Mouse (Mus musculus) MEL (cell line): Measurements from ENCODE around the gene Smo. TPM values are rescaled to one million over a fixed set of nuclear protein-coding genes. Genes with fewer than 3 reads are reported as not detected.

ENCODE experiments used
- DNase-seq: peaks from one replicate; pipeline ENCODE4 v3.0.0; 2011; ENCODE audit warnings: low read depth, low spot score
- H3K27ac ChIP-seq: 2 replicates; pipeline ENCODE4 v1.5.1; 2012; ENCODE audit warnings: low read depth, mild to moderate bottlenecking, control low read depth, low read length, moderate library complexity; ENCODE audit not compliant: control insufficient read depth
- H3K27me3 ChIP-seq, 2 experiments: fragments of 150-350 bp in 1 of 2; sonication (generic) in 1 of 2; 2 replicates each; pipeline ENCODE4 v1.6.1; 2012; ENCODE audit warnings: low read length in 2 of 2, mild to moderate bottlenecking in 2 of 2, improper control_type of control experiment in 1 of 2, moderate library complexity in 1 of 2; ENCODE audit not compliant: insufficient read depth in 2 of 2, control insufficient read depth in 1 of 2
- H3K36me3 ChIP-seq, 2 experiments: 2 replicates each; pipeline ENCODE4 v1.6.1; 2012 to 2014; ENCODE audit warnings: low read length in 2 of 2, improper control_type of control experiment in 1 of 2, inconsistent platforms in 1 of 2, mild to moderate bottlenecking in 1 of 2; ENCODE audit not compliant: insufficient read depth in 2 of 2, control insufficient read depth in 1 of 2
- H3K4me1 ChIP-seq, 2 experiments: fragments of 150-350 bp in 1 of 2; sonication (generic) in 1 of 2; 2 replicates each; pipeline ENCODE4 v1.6.1; 2012; ENCODE audit warnings: low read length in 2 of 2, improper control_type of control experiment in 1 of 2, mild to moderate bottlenecking in 1 of 2; ENCODE audit not compliant: insufficient read depth in 2 of 2, control insufficient read depth in 1 of 2
- H3K4me3 ChIP-seq, 2 experiments: fragments of 150-350 bp in 1 of 2; sonication (generic) in 1 of 2; 2 replicates each; pipeline ENCODE4 v1.5.1; 2012; ENCODE audit warnings: low read depth in 2 of 2, low read length in 2 of 2, mild to moderate bottlenecking in 2 of 2, moderate library complexity in 2 of 2, control low read depth in 1 of 2, improper control_type of control experiment in 1 of 2; ENCODE audit not compliant: control insufficient read depth in 1 of 2, insufficient read depth in 1 of 2
- H3K79me2 ChIP-seq: 2 replicates; pipeline ENCODE4 v1.6.1; 2012; ENCODE audit warnings: mild to moderate bottlenecking, low read length, moderate library complexity; ENCODE audit not compliant: control insufficient read depth, poor library complexity, insufficient read depth
- H3K9ac ChIP-seq: 2 replicates; pipeline ENCODE4 v1.6.1; 2012; ENCODE audit warnings: low read depth, mild to moderate bottlenecking, control low read depth, low read length, moderate library complexity; ENCODE audit not compliant: control insufficient read depth, poor library complexity, severe bottlenecking
- H3K9me3 ChIP-seq: fragments of 150-350 bp; sonication (generic); replicated peaks from 2 replicates; pipeline ENCODE4 v1.6.1; 2012; ENCODE audit warnings: mild to moderate bottlenecking, low read length, improper control_type of control experiment, moderate library complexity; ENCODE audit not compliant: insufficient read depth
- CHD1 ChIP-seq: IDR thresholded peaks from 2 replicates; pipeline ENCODE4 v1.6.1; 2012; ENCODE audit warnings: low read depth, mild to moderate bottlenecking, inconsistent platforms, low read length, improper control_type of control experiment
- CHD2 ChIP-seq: IDR thresholded peaks from 2 replicates; pipeline ENCODE4 v1.6.1; 2011; ENCODE audit warnings: low read length, improper control_type of control experiment
- ELF1 ChIP-seq: IDR thresholded peaks from 2 replicates; pipeline ENCODE4 v1.6.1; 2014; ENCODE audit warnings: low read depth, mild to moderate bottlenecking, inconsistent platforms, low read length, improper control_type of control experiment, moderate library complexity
- EP300 ChIP-seq, 2 experiments: IDR thresholded peaks; 2 replicates each; pipeline ENCODE4 v1.6.1; 2011; ENCODE audit warnings: improper control_type of control experiment in 2 of 2, low read length in 2 of 2, low read depth in 1 of 2, mild to moderate bottlenecking in 1 of 2
- GABPA ChIP-seq: IDR thresholded peaks from 2 replicates; pipeline ENCODE4 v1.6.1; 2012; ENCODE audit warnings: low read depth, mild to moderate bottlenecking, inconsistent platforms, low read length, improper control_type of control experiment, moderate library complexity
- GATA1 ChIP-seq: IDR thresholded peaks from 2 replicates; pipeline ENCODE4 v1.6.1; 2011; ENCODE audit warnings: low read depth, low read length, improper control_type of control experiment
- HCFC1 ChIP-seq: IDR thresholded peaks from 2 replicates; pipeline ENCODE4 v1.6.1; 2012; ENCODE audit warnings: low read depth, mild to moderate bottlenecking, inconsistent platforms, low read length, improper control_type of control experiment, moderate library complexity
- MAFK ChIP-seq: IDR thresholded peaks from 2 replicates; pipeline ENCODE4 v1.6.1; 2011; ENCODE audit warnings: low read depth, mild to moderate bottlenecking, low read length, improper control_type of control experiment, borderline replicate concordance
- MAX ChIP-seq: IDR thresholded peaks from 2 replicates; pipeline ENCODE4 v1.6.1; 2011; ENCODE audit warnings: low read length, improper control_type of control experiment
- MEF2A ChIP-seq: IDR thresholded peaks from 2 replicates; pipeline ENCODE4 v1.6.1; 2014; ENCODE audit warnings: low read depth, mild to moderate bottlenecking, inconsistent platforms, low read length, improper control_type of control experiment; ENCODE audit not compliant: poor library complexity, insufficient replicate concordance, severe bottlenecking; ENCODE audit errors: extremely low read depth
- MXI1 ChIP-seq: IDR thresholded peaks from 2 replicates; pipeline ENCODE4 v1.6.1; 2011; ENCODE audit warnings: mild to moderate bottlenecking, low read depth, low read length, improper control_type of control experiment
- MYB ChIP-seq: IDR thresholded peaks from 2 replicates; pipeline ENCODE4 v1.6.1; 2011; ENCODE audit warnings: mild to moderate bottlenecking, low read depth, low read length, improper control_type of control experiment
- NELFE ChIP-seq: IDR thresholded peaks from 2 replicates; pipeline ENCODE4 v1.6.1; 2011; ENCODE audit warnings: low read depth, low read length, improper control_type of control experiment
- POLR2A ChIP-seq, 2 experiments: IDR thresholded peaks; 2 replicates each; pipeline ENCODE4 v1.6.1; 2011 to 2012; ENCODE audit warnings: low read length in 2 of 2, mild to moderate bottlenecking in 2 of 2, control low read depth in 1 of 2, improper control_type of control experiment in 1 of 2, low read depth in 1 of 2, moderate library complexity in 1 of 2; ENCODE audit not compliant: control insufficient read depth in 1 of 2, insufficient read depth in 1 of 2, poor library complexity in 1 of 2
- POLR2AphosphoS2 ChIP-seq: IDR thresholded peaks from 2 replicates; pipeline ENCODE4 v1.6.1; 2011; ENCODE audit warnings: low read length, improper control_type of control experiment
- POLR2AphosphoS5 ChIP-seq: IDR thresholded peaks from 2 replicates; pipeline ENCODE4 v1.6.1; 2012; ENCODE audit warnings: low read depth, borderline replicate concordance, mild to moderate bottlenecking, inconsistent platforms, low read length, moderate library complexity, mixed read lengths
- RAD21 ChIP-seq: IDR thresholded peaks from 2 replicates; pipeline ENCODE4 v1.6.1; 2011; ENCODE audit warnings: mild to moderate bottlenecking, low read depth, low read length, improper control_type of control experiment
- SIN3A ChIP-seq: IDR thresholded peaks from 2 replicates; pipeline ENCODE4 v1.6.1; 2012; ENCODE audit warnings: low read length, improper control_type of control experiment, inconsistent platforms
- SMC3 ChIP-seq: IDR thresholded peaks from 2 replicates; pipeline ENCODE4 v1.6.1; 2011; ENCODE audit warnings: low read depth, low read length, improper control_type of control experiment
- TAL1 ChIP-seq: IDR thresholded peaks from 2 replicates; pipeline ENCODE4 v1.6.1; 2012; ENCODE audit warnings: mild to moderate bottlenecking, inconsistent platforms, low read length, moderate library complexity, mixed read lengths
- TBP ChIP-seq: IDR thresholded peaks from 2 replicates; pipeline ENCODE4 v1.8.0; 2011; ENCODE audit warnings: low read depth, low read length, improper control_type of control experiment
- UBTF ChIP-seq: IDR thresholded peaks from 2 replicates; pipeline ENCODE4 v1.6.1; 2012; ENCODE audit warnings: low read depth, mild to moderate bottlenecking, inconsistent platforms, low read length, improper control_type of control experiment, moderate library complexity, borderline replicate concordance; ENCODE audit not compliant: insufficient read depth
- USF2 ChIP-seq, 2 experiments: IDR thresholded peaks; 2 replicates each; pipeline ENCODE4 v1.6.1; 2011 to 2012; ENCODE audit warnings: improper control_type of control experiment in 2 of 2, low read length in 2 of 2, borderline replicate concordance in 1 of 2, inconsistent platforms in 1 of 2, low read depth in 1 of 2, mild to moderate bottlenecking in 1 of 2; ENCODE audit not compliant: insufficient read depth in 1 of 2
- ZKSCAN1 ChIP-seq: IDR thresholded peaks from 2 replicates; pipeline ENCODE4 v1.6.1; 2012; ENCODE audit warnings: low read depth, mild to moderate bottlenecking, inconsistent platforms, low read length, improper control_type of control experiment, moderate library complexity
- ZMIZ1 ChIP-seq: IDR thresholded peaks from 2 replicates; pipeline ENCODE4 v1.6.1; 2012; ENCODE audit warnings: low read depth, mild to moderate bottlenecking, inconsistent platforms, low read length, improper control_type of control experiment, moderate library complexity
- ZNF384 ChIP-seq: IDR thresholded peaks from 2 replicates; pipeline ENCODE4 v1.6.1; 2012; ENCODE audit warnings: low read depth, mild to moderate bottlenecking, inconsistent platforms, low read length, improper control_type of control experiment
- polyA plus RNA-seq, 2 experiments: library from polyadenylated mRNA; stranded (reverse) in 1 of 2; unstranded in 1 of 2; fragments of >175 nt in 1 of 2; fragments of >200 nt in 1 of 2; gene quantifications; 2 replicates each; pipeline versions ENCODE4 v1.2.1 to v1.2.4; 2012; ENCODE audit warnings: low replicate concordance in 2 of 2, low read depth in 1 of 2; ENCODE audit not compliant: insufficient read length in 2 of 2, insufficient read depth in 1 of 2, missing spikeins in 1 of 2
- total RNA-seq: library from RNA; depleted of rRNA; stranded (reverse); fragments of 300-350 nt; gene quantifications from 2 replicates; pipeline ENCODE4 v1.2.3, GENCODE M21; 2012

Smo gene
- total and polyA plus RNA-seq, 3 experiments = 62.6 to 83.7 TPM; not detected in 1

- TF ChIP-seq GABPA = no peak
These were observed 41.4 kb upstream of the Smo start, which contains the start of gene Tspan33 (continued) for GRCm38 (mm10) chr6:29693953-29694352.

GRCm38 (mm10) chr6:29694375-29695289 lies 40.7 kb upstream of the Smo start:
- peak overlapping the region; percentile 91 for H3K27ac ChIP-seq
- TF ChIP-seq MAX (no peak), CHD1 (peak; percentile 18; the same call in 1 of the 2 replicates), SIN3A (peak; percentile 36), GABPA (no peak), NELFE (no peak), UBTF (peak; percentile 15; the same call in 1 of the 2 replicates), MXI1 (0 out of 2 replicates have a peak, but pooled peaks have one; percentile 5), HCFC1 (0 out of 2 replicates have a peak, but pooled peaks have one; percentile 5)

GRCm38 (mm10) chr6:29695290-29695674 lies 40.0 kb upstream of the Smo start:
- peaks cover 6 to 10% of the 10 kb centered on the region in 2 experiments for H3K27me3 ChIP-seq
- peaks cover 29% of the 10 kb centered on the region for H3K79me2 ChIP-seq
- H3K27ac ChIP-seq = peak overlapping the region; percentile 91
- peak overlapping the region; percentile 75 for H3K9ac ChIP-seq
- H3K9me3 ChIP-seq = no peaks in the 10 kb centered on the region
- H3K4me1 ChIP-seq = peaks cover 32 to 44% of the 10 kb centered on the region in 2 experiments
- H3K4me3 ChIP-seq = peak overlapping the region; percentile 77 to 95
- peaks cover 0 to 42% of the 10 kb centered on the region in 2 experiments; a peak in 2 of 4 replicates for H3K36me3 ChIP-seq
- peak; percentile 68 for DNase-seq
- TF ChIP-seq MEF2A (no peak), NELFE (no peak), UBTF (no peak), TAL1 (no peak), CHD2 (no peak), EP300 (IDR thresholded peaks at IDR 0.05; ENCODE audit: low read depth in 1 of 2, low read length in 2 of 2) (peak; percentile 14 to 24; a peak in 1 of 4 replicates), MAX (no peak), ZKSCAN1 (no peak), POLR2AphosphoS5 (no peak), CHD1 (no peak), ZNF384 (no peak), RAD21 (no peak), USF2 (IDR thresholded peaks at IDR 0.05; ENCODE audit: borderline replicate concordance in 1 of 2, insufficient read depth in 1 of 2, low read depth in 1 of 2, low read length in 2 of 2) (no peak), MAFK (no peak), POLR2AphosphoS2 (no peak), SMC3 (no peak), ZMIZ1 (no peak), MYB (no peak), POLR2A (IDR thresholded peaks at IDR 0.05; ENCODE audit: control insufficient read depth in 1 of 2, insufficient read depth in 1 of 2, low read depth in 1 of 2, low read length in 2 of 2, poor library complexity in 1 of 2) (no peak), TBP (no peak), ELF1 (no peak), GATA1 (peak; percentile 42; the same call in 1 of the 2 replicates)

More at GRCm38 (mm10) chr6:29694375-29695289, 40.7 kb upstream of the Smo start:
- peak overlapping the region; percentile 77 to 95 for H3K4me3 ChIP-seq
- DNase-seq = peak; percentile 41
- no peaks in the 10 kb centered on the region for H3K9me3 ChIP-seq
- peaks cover 6 to 11% of the 10 kb centered on the region in 2 experiments for H3K27me3 ChIP-seq
- H3K9ac ChIP-seq = peak overlapping the region; percentile 75
- peaks cover 0 to 39% of the 10 kb centered on the region in 2 experiments; a peak in 2 of 4 replicates for H3K36me3 ChIP-seq
- H3K4me1 ChIP-seq = peaks cover 30 to 42% of the 10 kb centered on the region in 2 experiments
- peaks cover 29% of the 10 kb centered on the region for H3K79me2 ChIP-seq
